Comparison of ENCODE assay signal across 12 mouse cellular contexts in genomic region chr9:48111316-48111890, GRCm38 (mm10). TPM values are rescaled to one million over a fixed set of nuclear protein-coding genes. Genes with fewer than 3 reads are reported as not detected.
DNase-seq lines count a peak whose midpoint lies in the region; TF ChIP-seq lines count a peak whose summit lies in the region.
"Had no signal": no experiment of that assay in that cellular context is flagged by ENCODE, and none has a peak within 500 bp of the region (broad histone marks: within the 10 kb centered on the region; RNA-seq: fewer than 3 reads in every experiment).

No protein-coding gene starts in this region.

- H3K4me3 ChIP-seq in layer of hippocampus, adult 2 months: no peak overlapping the region
- H3K4me3 ChIP-seq: liver, embryonic 13.5 days; midbrain, embryonic 12.5 days had no signal

- no peak for TF ChIP-seq CTCF in layer of hippocampus, adult 2 months (conservative IDR thresholded peaks at IDR 0.05)

- peak; percentile 20 to 32 for DNase-seq in frontal cortex, adult 2 months (ENCODE audit: extremely low spot score in 1 of 2, low spot score in 1 of 2)
- no peak for DNase-seq in frontal cortex, postnatal 14 days (ENCODE audit: low spot score in 2 of 2)
- peak; percentile 28 to 29 for DNase-seq in right cerebral cortex, adult 2 months (ENCODE audit: low spot score in 2 of 2)
- DNase-seq in right cerebral cortex, postnatal 10 days (ENCODE audit: low spot score in 2 of 2): no peak
- DNase-seq in layer of hippocampus, adult 2 months (ENCODE audit: low spot score in 2 of 2): peak; percentile 39 to 54
- no peak for DNase-seq in thymus, postnatal 0 days (ENCODE audit: low spot score)
- no peak for DNase-seq in lung, postnatal 25 days (ENCODE audit: low spot score)
- no peak for DNase-seq in ovary, postnatal 14 days (ENCODE audit: low spot score)
- DNase-seq: B cell, adult 2 months; gastrocnemius, postnatal 14 days; liver, embryonic 13.5 days had no signal

- peak overlapping the region; percentile 73 for H3K27ac ChIP-seq in layer of hippocampus, adult 2 months
- H3K27ac ChIP-seq: liver, embryonic 13.5 days; midbrain, embryonic 12.5 days had no signal

RNA-seq across cellular contexts. Expression of gene Nxpe4, which starts 50.4 kb away (rescaled TPM):
- polyA plus RNA-seq in frontal cortex, adult 2 months (2012; rRNA removed): 10.1 and 12.8 TPM in 2 replicates
- 1 to 10 TPM; 8.3 TPM for total RNA-seq in layer of hippocampus, adult 2 months (2021)
- 1.8 and 2.0 TPM in 2 replicates for polyA plus RNA-seq in thymus, postnatal 0 days (2015; fragmentation: Nextera tagmentation; extraction: Ambion mirVana)

Comparison
In these comparisons a context has a peak if more than half of its experiments do, and no peak if none do; other contexts are left out.
1. DNase-seq: peak in frontal cortex, adult 2 months (2 of 2), right cerebral cortex, adult 2 months (2 of 2) and layer of hippocampus, adult 2 months (2 of 2); none in frontal cortex, postnatal 14 days (0 of 2), right cerebral cortex, postnatal 10 days (0 of 2), thymus, postnatal 0 days (single experiment), lung, postnatal 25 days (single experiment) and ovary, postnatal 14 days (single experiment).